Mouse (Mus musculus) retina, postnatal 1 day (tissue): Measurements from ENCODE around the gene Sgf29.

ENCODE experiments used
- DNase-seq: peaks from one replicate; pipeline ENCODE4 v3.0.0-alpha.2; 2012

The Sgf29 gene

DNA sequence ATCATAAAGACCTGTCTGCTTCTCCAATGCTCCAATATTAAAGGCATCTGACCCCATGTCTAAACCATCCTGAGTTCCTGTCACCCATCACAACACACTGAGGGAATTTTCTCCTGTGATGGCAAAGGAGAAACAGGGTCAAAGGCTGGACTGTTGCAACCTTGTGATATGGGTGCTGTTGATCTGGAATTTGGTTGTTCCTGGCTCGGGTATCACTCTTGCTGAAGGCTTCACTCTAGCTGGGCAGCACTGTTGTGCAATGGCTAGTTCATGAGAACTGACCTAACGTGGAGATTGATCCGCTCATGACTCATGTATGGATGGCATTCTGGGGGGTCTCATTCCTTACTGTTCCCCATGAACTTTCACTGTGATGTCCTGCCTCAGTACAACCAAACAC, 39.9 kb downstream of the Sgf29 start:
- DNase-seq, result no peak

DNA sequence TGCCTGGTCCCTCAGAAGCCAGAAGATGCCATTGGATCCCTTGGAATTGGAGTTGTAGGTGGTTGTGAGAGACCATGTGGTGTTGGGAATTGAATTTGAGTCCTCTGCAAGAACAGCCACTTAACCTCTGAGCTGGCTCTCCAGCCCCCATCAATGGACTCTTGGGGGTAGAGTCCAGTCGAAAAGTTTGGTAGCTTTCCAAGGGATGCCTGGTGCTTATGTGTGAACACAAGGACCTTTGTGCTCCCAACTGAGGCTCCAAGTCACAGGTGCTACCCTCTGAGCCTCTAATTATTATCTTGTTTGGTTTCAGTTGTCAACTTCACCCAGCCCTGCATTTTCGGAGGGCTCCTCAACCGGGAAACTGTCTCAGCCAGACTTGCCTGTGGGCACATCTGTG, 41.6 kb downstream of the Sgf29 start:
- DNase-seq, result no peak

DNA sequence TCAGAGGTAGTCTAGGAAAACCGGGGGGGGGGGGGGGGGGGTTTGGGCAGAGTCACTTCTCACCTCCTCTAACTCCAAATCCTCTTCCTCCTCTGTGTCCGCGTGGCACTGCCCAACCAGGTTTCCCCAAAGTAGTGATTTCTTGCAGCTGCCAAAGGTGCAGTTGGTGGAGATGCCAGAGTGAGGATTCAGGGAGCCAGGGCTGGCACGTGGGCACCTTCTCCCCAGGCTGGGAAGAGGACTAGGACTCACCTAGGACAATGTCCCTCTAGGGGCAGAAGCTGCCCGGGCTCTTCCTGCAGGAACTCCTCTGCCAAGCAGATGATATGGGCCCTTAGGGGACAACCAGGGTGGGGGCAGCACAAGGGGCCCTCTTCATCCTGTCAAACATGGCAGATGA, 42.6 kb downstream of the Sgf29 start:
- no peak for DNase-seq

DNA sequence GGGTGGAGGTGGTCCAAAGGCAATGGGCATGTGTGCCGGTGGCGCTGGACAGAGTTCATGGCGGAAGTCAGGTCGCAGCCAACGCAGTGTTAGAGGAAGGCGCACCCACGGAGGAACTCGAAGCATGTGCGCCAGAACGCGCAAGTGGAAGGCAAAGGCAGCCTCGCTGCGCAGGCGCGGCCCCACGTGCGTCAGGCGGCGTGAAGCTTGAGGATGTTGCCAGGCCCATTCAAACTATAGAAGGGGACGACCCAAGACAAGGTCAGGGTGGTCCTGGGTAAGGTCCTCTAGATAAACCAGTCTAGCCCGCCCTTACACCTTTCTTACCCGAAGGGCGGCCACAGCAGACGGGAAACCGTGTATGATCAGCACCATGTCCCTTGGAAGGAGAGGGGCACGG, 43.3 kb downstream of the Sgf29 start:
- DNase-seq, result no peak

- peak; percentile 88 for DNase-seq
These were observed 44.1 kb downstream of the Sgf29 start for GRCm38 (mm10) chr7:126693256-126693655.

DNA sequence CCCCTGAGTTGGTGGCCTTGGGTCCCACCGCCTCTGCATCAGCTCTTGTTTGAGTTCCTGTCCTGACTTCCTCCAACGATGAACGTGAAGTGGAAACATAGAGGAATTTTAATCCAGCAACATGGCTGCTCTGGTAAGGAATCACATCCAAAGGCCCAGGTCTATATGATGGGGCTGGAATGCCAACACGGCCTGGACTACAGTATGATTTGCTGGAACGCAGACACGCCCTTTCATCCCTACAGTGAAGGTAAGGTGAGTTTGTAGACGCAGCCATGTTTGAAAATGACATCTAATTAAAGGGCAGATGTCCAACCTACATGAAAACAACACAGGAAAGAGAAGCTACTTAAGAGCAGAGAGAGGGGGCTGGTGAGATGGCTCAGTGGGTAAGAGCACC, 44.7 kb downstream of the Sgf29 start:
- no peak for DNase-seq

DNA sequence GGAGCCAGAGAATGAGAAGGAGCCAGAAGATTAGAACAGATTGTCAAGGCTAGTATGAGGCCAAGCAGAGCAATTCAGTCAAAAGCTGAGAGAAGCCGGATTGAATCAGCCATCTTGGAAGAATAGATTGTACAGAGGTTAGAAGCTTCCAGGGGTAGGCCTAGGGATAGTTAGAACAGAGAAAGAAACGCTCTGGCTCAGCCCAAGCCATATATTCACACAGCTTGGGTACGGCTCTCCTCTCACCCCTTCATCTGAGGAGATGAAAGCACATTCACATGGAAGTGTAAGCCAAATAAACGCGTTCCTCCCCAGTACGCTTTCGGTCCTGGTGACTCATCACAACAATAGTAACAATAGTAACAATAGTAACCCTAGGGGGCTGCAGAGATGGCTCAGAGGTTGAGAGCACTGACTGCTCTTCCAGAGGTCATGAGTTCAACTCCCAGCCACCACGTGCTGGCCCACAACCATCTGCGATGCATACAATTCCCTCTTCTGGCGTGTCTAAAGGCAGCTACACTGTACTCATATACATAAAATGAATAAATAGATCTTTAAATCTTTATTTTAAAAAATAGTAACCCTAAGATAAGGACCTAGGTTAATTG, 45.4 kb downstream of the Sgf29 start:
- DNase-seq, result peak; percentile 8

DNA sequence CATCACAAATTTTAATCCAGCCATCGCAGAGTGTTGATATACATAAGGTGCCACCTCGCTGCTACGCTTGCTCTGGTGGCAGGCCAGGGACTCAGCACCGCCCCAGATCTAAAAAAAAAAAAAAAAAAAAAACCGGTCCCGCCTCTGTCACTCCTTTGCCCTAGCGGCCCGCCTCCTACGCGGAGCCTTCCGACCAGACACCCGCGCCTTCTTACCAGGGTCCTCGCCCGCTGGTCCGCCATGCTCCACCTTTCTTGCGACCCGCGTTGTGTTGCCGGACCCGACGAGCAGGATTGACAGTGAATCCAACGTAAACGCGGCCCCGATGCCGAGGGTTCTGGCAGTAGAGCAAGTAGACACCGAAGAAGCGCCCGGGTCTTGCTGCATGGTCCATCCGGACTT, 46.1 kb downstream of the Sgf29 start, which contains the start of gene Bola2:
TSS of gene Bola2 (plus strand) at position 192 of the 402 bp plus-strand sequence.
- no peak for DNase-seq

GRCm38 (mm10) chr7:126695631-126696207, 46.6 kb downstream of the Sgf29 start, which contains the start of gene Slx1b:
Gene Slx1b (minus strand): TSS chr7:126695784.
- peak; percentile 99 for DNase-seq

DNA sequence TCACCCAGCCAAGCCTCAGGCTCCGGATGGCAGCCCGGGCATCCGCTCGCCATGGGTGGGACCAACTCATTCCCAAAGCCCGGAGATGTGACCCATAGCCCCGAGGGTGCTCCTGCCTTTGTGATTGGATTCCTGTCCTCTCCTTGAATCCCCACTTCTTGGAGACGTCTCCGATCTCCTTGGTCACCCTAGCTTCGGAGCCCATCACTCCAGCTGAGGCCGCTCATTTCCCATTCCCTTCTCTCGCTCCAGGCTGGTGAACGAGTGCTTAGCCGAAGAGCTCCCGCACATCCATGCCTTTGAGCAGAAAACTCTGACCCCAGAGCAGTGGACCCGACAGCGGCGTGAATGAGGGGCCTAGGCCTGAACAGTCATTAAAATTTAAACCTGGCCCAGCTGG, 47.2 kb downstream of the Sgf29 start:
- no peak for DNase-seq

GRCm38 (mm10) chr7:126696886-126697285, 47.8 kb downstream of the Sgf29 start:
- DNase-seq, result no peak

DNA sequence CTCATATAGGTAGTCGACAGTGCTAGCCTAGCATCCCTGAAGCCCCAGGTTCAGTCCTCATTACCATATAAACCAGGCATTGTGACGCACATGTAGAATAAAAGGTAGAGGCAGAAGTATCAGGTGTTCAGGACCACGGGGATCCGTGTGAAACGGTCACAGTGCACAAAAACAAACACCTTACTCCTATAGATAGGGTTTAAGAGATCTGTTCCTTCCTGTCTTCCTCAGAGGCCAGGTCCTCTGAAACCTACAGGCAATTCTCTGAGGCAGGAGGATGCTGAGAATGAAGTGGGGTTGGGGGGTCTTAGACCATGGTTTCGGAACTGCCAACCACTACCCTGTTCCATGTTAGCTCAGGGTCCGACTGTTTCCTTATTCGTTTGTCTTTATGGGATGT, 48.7 kb downstream of the Sgf29 start:
- DNase-seq, result no peak

- DNase-seq, result no peak
These were observed 51.2 kb downstream of the Sgf29 start for GRCm38 (mm10) chr7:126700063-126701015.

- DNase-seq, result peak; percentile 93
These were observed 52.0 kb downstream of the Sgf29 start for GRCm38 (mm10) chr7:126701070-126701469.

DNA sequence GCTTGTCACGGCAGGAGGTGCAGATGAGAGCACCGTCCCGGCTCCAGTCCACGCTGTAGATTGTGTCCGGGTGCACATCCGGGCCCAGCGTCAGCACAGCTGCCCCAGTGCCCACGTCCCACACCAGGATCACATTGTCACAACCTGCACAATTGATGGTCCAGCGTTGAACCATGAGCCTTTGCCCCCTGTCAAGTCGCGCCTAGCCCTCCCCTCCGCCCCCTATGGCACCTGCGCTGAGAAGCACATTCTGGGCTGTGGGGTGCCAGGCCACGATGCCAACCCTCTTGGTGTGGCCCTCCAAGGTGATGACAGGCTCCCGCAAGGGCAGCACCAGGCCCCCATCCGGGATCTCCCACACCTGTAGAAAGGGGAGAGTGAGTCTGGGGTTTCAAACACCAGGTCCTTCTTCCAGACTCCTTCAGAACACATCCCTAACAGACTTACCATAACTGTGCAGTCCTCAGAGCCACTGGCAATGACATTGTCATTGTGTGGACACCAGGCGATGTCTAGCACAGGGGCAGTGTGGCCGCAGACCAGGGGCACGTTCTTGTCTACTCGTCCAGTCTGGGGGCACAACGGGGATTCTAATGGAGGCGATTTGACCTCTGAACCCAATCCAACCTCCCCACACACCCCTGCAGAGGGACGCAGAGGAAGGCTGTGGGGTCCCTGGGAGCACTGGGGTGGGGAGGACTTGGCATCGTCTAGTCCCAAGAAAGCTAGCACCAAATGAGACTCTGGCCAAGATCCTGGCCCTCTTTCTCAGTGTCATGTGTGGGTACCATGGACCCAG, 52.6 kb downstream of the Sgf29 start:
- no peak for DNase-seq

- DNase-seq, result no peak
These were observed 53.2 kb downstream of the Sgf29 start for GRCm38 (mm10) chr7:126702358-126702757.

DNA sequence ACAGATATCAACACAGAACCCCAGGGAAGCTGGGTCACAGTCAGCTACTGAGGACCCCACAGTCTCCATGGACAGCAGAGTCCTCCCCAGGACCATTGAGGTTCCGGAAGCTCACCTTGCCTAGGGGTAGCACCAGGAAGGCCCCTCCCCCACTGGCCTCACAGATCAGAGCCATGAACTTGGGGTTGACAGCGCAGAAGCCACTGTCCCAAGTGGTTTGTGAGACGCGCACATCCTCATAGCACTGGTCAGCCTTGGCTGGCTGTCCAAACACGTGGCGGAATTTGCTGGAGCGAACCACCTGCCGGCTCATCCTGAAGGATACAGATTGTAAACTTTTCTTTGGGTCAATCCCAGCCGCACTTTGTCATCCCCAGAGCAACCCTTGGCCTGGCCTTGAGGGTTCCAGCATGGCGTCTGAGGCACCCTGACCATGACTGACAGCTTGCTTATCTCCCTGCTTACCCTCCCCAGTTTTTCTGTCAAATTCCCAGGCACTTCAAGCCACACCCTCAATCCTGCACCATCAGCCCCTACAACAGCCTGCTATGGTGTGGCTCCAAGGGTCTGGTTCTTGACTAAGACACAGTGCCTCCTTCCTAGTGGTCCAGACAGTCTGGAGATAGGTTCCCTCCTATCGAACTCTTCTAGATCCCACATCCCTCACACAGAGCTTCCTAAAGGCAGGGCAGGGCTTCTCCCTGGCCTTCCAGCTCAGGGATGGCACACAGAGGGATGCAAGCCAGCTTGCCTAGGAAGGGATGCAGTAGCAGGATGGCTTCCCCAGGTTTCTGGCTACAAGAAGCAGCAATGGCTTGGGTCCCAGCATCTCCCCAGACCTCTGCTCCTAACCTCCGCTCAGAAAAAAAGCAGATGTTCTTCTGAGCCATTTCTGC, 54.0 kb downstream of the Sgf29 start:
- no peak for DNase-seq

DNA sequence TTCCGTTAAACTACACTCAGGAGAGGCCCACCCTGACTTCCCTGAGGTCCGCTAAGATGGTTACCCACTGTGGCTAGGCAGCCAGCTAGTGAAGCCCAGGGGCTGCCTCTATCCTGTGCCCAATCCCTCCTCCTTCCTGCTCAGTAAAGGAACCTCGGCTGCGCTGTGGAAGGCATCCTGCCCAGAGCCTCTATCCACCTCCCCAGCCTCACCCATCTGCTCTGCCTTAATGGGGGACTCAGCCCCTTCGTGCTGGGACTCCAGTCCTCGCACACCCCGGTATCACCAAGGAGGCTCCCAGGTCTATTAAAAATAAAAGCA, 54.6 kb downstream of the Sgf29 start:
- DNase-seq, result no peak

DNA sequence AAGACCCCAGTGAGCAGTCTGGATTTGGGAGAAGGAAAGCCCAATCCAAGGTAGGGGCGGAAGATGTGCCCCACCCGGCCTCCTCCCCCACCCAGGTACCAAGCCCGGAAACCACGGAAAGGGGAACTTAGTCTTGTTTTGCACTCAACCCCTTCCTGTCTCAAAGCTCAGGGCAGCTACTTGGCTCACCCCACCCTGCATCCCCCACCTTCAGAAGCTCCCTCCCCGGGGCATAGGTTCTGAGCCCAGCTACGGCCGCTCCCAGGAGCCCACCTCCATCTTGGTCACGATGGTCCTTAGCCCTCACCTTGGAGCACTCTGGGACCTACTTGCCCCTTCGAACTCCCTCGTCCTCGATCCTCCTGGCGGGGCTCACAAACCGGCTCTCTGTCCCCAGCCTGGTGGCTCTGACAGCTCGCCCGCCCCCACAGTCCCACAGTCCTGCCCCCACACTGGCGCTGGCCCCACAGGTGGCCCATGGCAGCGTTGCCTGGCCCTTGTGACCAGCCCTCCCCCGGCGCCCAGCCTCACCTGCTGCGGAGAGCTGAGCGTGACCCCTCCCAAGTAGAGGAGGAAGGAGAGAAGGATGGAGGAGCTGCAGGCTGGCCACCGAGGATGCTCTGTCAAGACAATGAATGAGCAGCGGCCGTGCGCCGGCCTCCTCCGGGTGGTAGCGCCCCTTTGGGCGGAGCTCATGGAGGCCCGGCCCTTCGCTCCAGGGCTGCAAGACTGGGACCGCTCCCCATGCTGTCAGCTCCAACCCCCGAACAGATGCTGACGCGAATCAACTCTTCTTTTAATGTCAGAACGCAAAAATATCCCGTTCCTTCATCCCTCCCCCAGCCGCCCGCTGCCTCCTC, 55.2 kb downstream of the Sgf29 start:
- DNase-seq, result peak; percentile 84

DNA sequence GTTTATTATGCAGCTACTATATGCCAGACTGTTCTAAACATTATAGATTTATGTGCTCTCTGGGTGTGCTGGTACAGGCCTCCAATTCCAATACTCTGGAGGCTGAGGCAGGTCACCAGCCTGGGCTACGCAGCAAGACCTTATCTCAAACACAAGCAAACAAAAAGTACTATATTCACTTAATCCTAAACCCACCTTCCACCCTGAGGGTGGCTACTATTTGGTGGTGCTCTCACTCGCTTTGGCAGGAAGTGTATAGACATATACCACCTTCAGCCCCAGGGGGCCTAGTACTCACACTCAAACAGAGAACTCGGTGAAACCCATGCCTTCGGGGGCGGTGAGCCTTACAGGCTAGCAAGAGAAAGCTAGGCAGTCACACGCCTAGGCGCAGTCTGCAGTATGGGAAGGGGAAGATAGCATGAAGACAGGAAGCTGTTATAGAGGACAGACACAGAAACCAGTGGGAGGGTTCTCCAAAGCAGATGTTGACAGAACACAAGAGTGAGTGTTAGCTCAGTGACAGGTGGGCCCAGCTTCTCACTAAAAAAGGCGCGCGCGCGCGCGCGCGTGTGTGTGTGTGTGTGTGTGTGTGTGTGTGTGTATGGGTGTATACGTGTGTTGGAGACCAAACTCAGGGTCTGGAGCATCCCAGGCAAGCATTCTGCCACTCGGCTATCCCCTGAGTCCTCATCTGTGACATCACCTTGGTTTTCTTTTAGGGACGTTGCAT, 58.5 kb downstream of the Sgf29 start, which contains the start of gene Coro1a:
TSS of gene Coro1a (minus strand) at position 346 of the 733 bp plus-strand sequence.
- no peak for DNase-seq
